Mouse (Mus musculus): ENCODE measurements around the gene Efcab14. TPM values are rescaled to one million over a fixed set of nuclear protein-coding genes. Genes with fewer than 3 reads are reported as not detected.

The Efcab14 gene
- polyA plus RNA-seq, 2 experiments = 6.9 to 12.0 TPM

- WGBS (ENCODE audit: insufficient replicate concordance) = 62% methylated on average over 6 of the region's 6 CpGs
- H3K9ac ChIP-seq (replicated peaks) = no peak overlapping the region
- H3K27ac ChIP-seq = no peak overlapping the region
- DNase-seq (ENCODE audit: low read depth in 3 of 3, low spot score in 3 of 3) (no peak), ATAC-seq (ENCODE audit: insufficient read depth) (no peak)
- no peaks in the 10 kb centered on the region for H3K9me3 ChIP-seq (ENCODE audit: control insufficient read depth, low read length)
- no peaks in the 10 kb centered on the region for H3K27me3 ChIP-seq (ENCODE audit: control insufficient read depth, insufficient read depth, low read length)
- no peak overlapping the region for H3K4me3 ChIP-seq (ENCODE audit: insufficient read depth in 1 of 2, low read depth in 2 of 2, low read length in 2 of 2)
- TF ChIP-seq EP300 (IDR thresholded peaks at IDR 0.05; ENCODE audit: low read depth) = no peak
- no peak for TF ChIP-seq CTCF (IDR thresholded peaks at IDR 0.05; ENCODE audit: low read depth)
- H3K4me2 ChIP-seq (ENCODE audit: low read depth) = no peak overlapping the region
- no peaks in the 10 kb centered on the region for H3K4me1 ChIP-seq (replicated peaks; ENCODE audit: control insufficient read depth in 2 of 2, insufficient read depth in 2 of 2, low read length in 1 of 2)
- H3K36me3 ChIP-seq (replicated peaks; ENCODE audit: control insufficient read depth, insufficient read depth, low read depth) = peaks cover 8% of the 10 kb centered on the region
Observed at GRCm38 (mm10) chr4:115775056-115775455, 37.5 kb downstream of the Efcab14 start.

- 77% methylated on average over 2 of the region's 2 CpGs for WGBS (ENCODE audit: insufficient replicate concordance)
- no peak for ATAC-seq (ENCODE audit: insufficient read depth)
- DNase-seq (ENCODE audit: low read depth in 3 of 3, low spot score in 3 of 3) = no peak
- H3K4me3 ChIP-seq (ENCODE audit: insufficient read depth in 1 of 2, low read depth in 2 of 2, low read length in 2 of 2) = no peak overlapping the region
- peaks cover 3% of the 10 kb centered on the region for H3K36me3 ChIP-seq (replicated peaks; ENCODE audit: control insufficient read depth, insufficient read depth, low read depth)
- H3K4me1 ChIP-seq (replicated peaks; ENCODE audit: control insufficient read depth in 2 of 2, insufficient read depth in 2 of 2, low read length in 1 of 2) = no peaks in the 10 kb centered on the region
- no peaks in the 10 kb centered on the region for H3K27me3 ChIP-seq (ENCODE audit: control insufficient read depth, insufficient read depth, low read length)
- H3K9ac ChIP-seq (replicated peaks) = no peak overlapping the region
- H3K9me3 ChIP-seq (ENCODE audit: control insufficient read depth, low read length) = no peaks in the 10 kb centered on the region
- no peak overlapping the region for H3K4me2 ChIP-seq (ENCODE audit: low read depth)
- H3K27ac ChIP-seq = no peak overlapping the region
- no peak for TF ChIP-seq CTCF (IDR thresholded peaks at IDR 0.05; ENCODE audit: low read depth)
- no peak for TF ChIP-seq EP300 (IDR thresholded peaks at IDR 0.05; ENCODE audit: low read depth)
Observed at GRCm38 (mm10) chr4:115777627-115778026, 40.1 kb downstream of the Efcab14 start.

- H3K9me3 ChIP-seq (ENCODE audit: control insufficient read depth, low read length) = no peaks in the 10 kb centered on the region
- WGBS (ENCODE audit: insufficient replicate concordance) = 50% methylated on average over 6 of the region's 6 CpGs
- no peaks in the 10 kb centered on the region for H3K27me3 ChIP-seq (ENCODE audit: control insufficient read depth, insufficient read depth, low read length)
- no peak overlapping the region for H3K9ac ChIP-seq (replicated peaks)
- H3K36me3 ChIP-seq (replicated peaks; ENCODE audit: control insufficient read depth, insufficient read depth, low read depth) = no peaks in the 10 kb centered on the region; the same call in 1 of the 2 replicates
- H3K4me1 ChIP-seq (replicated peaks; ENCODE audit: control insufficient read depth in 2 of 2, insufficient read depth in 2 of 2, low read length in 1 of 2) = peaks cover 4 to 5% of the 10 kb centered on the region in 2 experiments
- TF ChIP-seq CTCF (IDR thresholded peaks at IDR 0.05; ENCODE audit: low read depth) (no peak), EP300 (IDR thresholded peaks at IDR 0.05; ENCODE audit: low read depth) (no peak)
- H3K4me2 ChIP-seq (ENCODE audit: low read depth) = no peak overlapping the region
- ATAC-seq (ENCODE audit: insufficient read depth) (no peak), DNase-seq (ENCODE audit: low read depth in 3 of 3, low spot score in 3 of 3) (no peak)
- H3K4me3 ChIP-seq (ENCODE audit: insufficient read depth in 1 of 2, low read depth in 2 of 2, low read length in 2 of 2) = no peak overlapping the region
- H3K27ac ChIP-seq = no peak overlapping the region
Observed at GRCm38 (mm10) chr4:115780269-115780668, 42.7 kb downstream of the Efcab14 start.

GRCm38 (mm10) chr4:115780918-115781317, 43.4 kb downstream of the Efcab14 start, which contains the start of gene Tex38:
Tex38 (minus strand) TSS chr4:115781018.
- Histone ChIP-seq H3K4me3 (ENCODE audit: insufficient read depth in 1 of 2, low read depth in 2 of 2, low read length in 2 of 2) (no peak within 1 kb of the TSS), H3K9me3 (ENCODE audit: control insufficient read depth, low read length) (no peaks in the 10 kb centered on the region), H3K36me3 (replicated peaks; ENCODE audit: control insufficient read depth, insufficient read depth, low read depth) (no peaks in the 10 kb centered on the region; the same call in 1 of the 2 replicates), H3K4me2 (ENCODE audit: low read depth) (no peak within 1 kb of the TSS), H3K27me3 (ENCODE audit: control insufficient read depth, insufficient read depth, low read length) (no peaks in the 10 kb centered on the region), H3K27ac (no peak within 1 kb of the TSS), H3K4me1 (replicated peaks; ENCODE audit: control insufficient read depth in 2 of 2, insufficient read depth in 2 of 2, low read length in 1 of 2) (peaks cover 7 to 11% of the 10 kb centered on the region in 2 experiments), H3K9ac (replicated peaks) (no peak within 1 kb of the TSS)
- TF ChIP-seq EP300 (IDR thresholded peaks at IDR 0.05; ENCODE audit: low read depth) = no peak
- no peak for TF ChIP-seq CTCF (IDR thresholded peaks at IDR 0.05; ENCODE audit: low read depth)
- WGBS (ENCODE audit: insufficient replicate concordance) = 58% methylated on average over 3 of the region's 3 CpGs
- DNase-seq (ENCODE audit: low read depth in 3 of 3, low spot score in 3 of 3) = no peak
- ATAC-seq (ENCODE audit: insufficient read depth) = no peak

- H3K4me3 ChIP-seq (ENCODE audit: insufficient read depth in 1 of 2, low read depth in 2 of 2, low read length in 2 of 2) = no peak overlapping the region
- no peaks in the 10 kb centered on the region for H3K9me3 ChIP-seq (ENCODE audit: control insufficient read depth, low read length)
- 69% methylated on average over 5 of the region's 5 CpGs for WGBS (ENCODE audit: insufficient replicate concordance)
- ATAC-seq (ENCODE audit: insufficient read depth) = no peak
- H3K4me2 ChIP-seq (ENCODE audit: low read depth) = no peak overlapping the region
- H3K36me3 ChIP-seq (replicated peaks; ENCODE audit: control insufficient read depth, insufficient read depth, low read depth) = no peaks in the 10 kb centered on the region; the same call in 1 of the 2 replicates
- H3K27ac ChIP-seq = no peak overlapping the region
- no peak for TF ChIP-seq EP300 (IDR thresholded peaks at IDR 0.05; ENCODE audit: low read depth)
- no peak for TF ChIP-seq CTCF (IDR thresholded peaks at IDR 0.05; ENCODE audit: low read depth)
- H3K27me3 ChIP-seq (ENCODE audit: control insufficient read depth, insufficient read depth, low read length) = no peaks in the 10 kb centered on the region
- H3K9ac ChIP-seq (replicated peaks) = no peak overlapping the region
- H3K4me1 ChIP-seq (replicated peaks; ENCODE audit: control insufficient read depth in 2 of 2, insufficient read depth in 2 of 2, low read length in 1 of 2) = peaks cover 7 to 11% of the 10 kb centered on the region in 2 experiments
- DNase-seq (ENCODE audit: low read depth in 3 of 3, low spot score in 3 of 3) = no peak
Observed at GRCm38 (mm10) chr4:115782026-115782805, 44.7 kb downstream of the Efcab14 start.

Data from liver, embryonic 14.5 days (tissue).